Mouse (Mus musculus): ENCODE data around the gene Tmem104. TPM values are rescaled to one million over a fixed set of nuclear protein-coding genes. Genes with fewer than 3 reads are reported as not detected.

Gene Tmem104
- polyA plus RNA-seq, 1 experiment from 2014 or later = 9.7 TPM

- Histone ChIP-seq H3K4me2 (ENCODE audit: low read depth, low read length) (no peak overlapping the region), H3K9ac (ENCODE audit: low read length) (no peak overlapping the region), H3K36me3 (ENCODE audit: control insufficient read depth, insufficient read depth, low read length) (no peaks in the 10 kb centered on the region), H3K9me3 (replicated peaks; ENCODE audit: control insufficient read depth, low read length) (no peaks in the 10 kb centered on the region), H3K27me3 (ENCODE audit: control insufficient read depth, insufficient read depth, low read length) (no peaks in the 10 kb centered on the region), H3K27ac (ENCODE audit: low read length) (no peak overlapping the region), H3K4me1 (ENCODE audit: control insufficient read depth, insufficient read depth, low read length) (peaks cover 27% of the 10 kb centered on the region), H3K4me3 (replicated peaks; ENCODE audit: low read length) (no peak overlapping the region)
- ATAC-seq (ENCODE audit: insufficient read depth, low FRiP score) = no peak
- WGBS = 82% methylated on average over 10 of the region's 10 CpGs
Observed at GRCm38 (mm10) chr11:115219685-115220084, 32.4 kb downstream of the Tmem104 start.

- no peaks in the 10 kb centered on the region for H3K36me3 ChIP-seq (ENCODE audit: control insufficient read depth, insufficient read depth, low read length)
- H3K27ac ChIP-seq (ENCODE audit: low read length) = no peak overlapping the region
- H3K9ac ChIP-seq (ENCODE audit: low read length) = no peak overlapping the region
- H3K27me3 ChIP-seq (ENCODE audit: control insufficient read depth, insufficient read depth, low read length) = 0 out of 2 replicates have a peak, but pooled peaks cover 4% of the 10 kb centered on the region
- H3K4me2 ChIP-seq (ENCODE audit: low read depth, low read length) = no peak overlapping the region
- H3K4me1 ChIP-seq (ENCODE audit: control insufficient read depth, insufficient read depth, low read length) = peaks cover 27% of the 10 kb centered on the region
- 0 out of 2 replicates have a peak, but pooled peaks have one; percentile 31 for ATAC-seq (ENCODE audit: insufficient read depth, low FRiP score)
- no peaks in the 10 kb centered on the region for H3K9me3 ChIP-seq (replicated peaks; ENCODE audit: control insufficient read depth, low read length)
- WGBS = 32% methylated on average over 12 of the region's 12 CpGs
- H3K4me3 ChIP-seq (replicated peaks; ENCODE audit: low read length) = no peak overlapping the region
Observed at GRCm38 (mm10) chr11:115222077-115222476, 34.8 kb downstream of the Tmem104 start.

GRCm38 (mm10) chr11:115222570-115222969, 35.3 kb downstream of the Tmem104 start:
- WGBS = 20% methylated on average over 5 of the region's 5 CpGs
- Histone ChIP-seq H3K36me3 (ENCODE audit: control insufficient read depth, insufficient read depth, low read length) (no peaks in the 10 kb centered on the region), H3K4me3 (replicated peaks; ENCODE audit: low read length) (no peak overlapping the region), H3K9me3 (replicated peaks; ENCODE audit: control insufficient read depth, low read length) (no peaks in the 10 kb centered on the region), H3K4me2 (ENCODE audit: low read depth, low read length) (no peak overlapping the region), H3K27ac (ENCODE audit: low read length) (no peak overlapping the region), H3K4me1 (ENCODE audit: control insufficient read depth, insufficient read depth, low read length) (peaks cover 27% of the 10 kb centered on the region), H3K9ac (ENCODE audit: low read length) (no peak overlapping the region), H3K27me3 (ENCODE audit: control insufficient read depth, insufficient read depth, low read length) (0 out of 2 replicates have a peak, but pooled peaks cover 4% of the 10 kb centered on the region)
- ATAC-seq (ENCODE audit: insufficient read depth, low FRiP score) = no peak

- Histone ChIP-seq H3K4me2 (ENCODE audit: low read depth, low read length) (no peak overlapping the region), H3K9me3 (replicated peaks; ENCODE audit: control insufficient read depth, low read length) (no peaks in the 10 kb centered on the region), H3K4me3 (replicated peaks; ENCODE audit: low read length) (no peak overlapping the region), H3K27ac (ENCODE audit: low read length) (no peak overlapping the region), H3K9ac (ENCODE audit: low read length) (no peak overlapping the region), H3K4me1 (ENCODE audit: control insufficient read depth, insufficient read depth, low read length) (peaks cover 27% of the 10 kb centered on the region), H3K27me3 (ENCODE audit: control insufficient read depth, insufficient read depth, low read length) (0 out of 2 replicates have a peak, but pooled peaks cover 4% of the 10 kb centered on the region), H3K36me3 (ENCODE audit: control insufficient read depth, insufficient read depth, low read length) (no peaks in the 10 kb centered on the region)
- no peak for ATAC-seq (ENCODE audit: insufficient read depth, low FRiP score)
- 72% methylated on average over 11 of the region's 11 CpGs for WGBS
Observed at GRCm38 (mm10) chr11:115223451-115223850, 36.2 kb downstream of the Tmem104 start.

GRCm38 (mm10) chr11:115223877-115224276, 36.6 kb downstream of the Tmem104 start:
- H3K36me3 ChIP-seq (ENCODE audit: control insufficient read depth, insufficient read depth, low read length) = no peaks in the 10 kb centered on the region
- H3K4me1 ChIP-seq (ENCODE audit: control insufficient read depth, insufficient read depth, low read length) = peaks cover 22% of the 10 kb centered on the region
- no peak overlapping the region for H3K4me2 ChIP-seq (ENCODE audit: low read depth, low read length)
- no peak overlapping the region for H3K4me3 ChIP-seq (replicated peaks; ENCODE audit: low read length)
- WGBS = 67% methylated on average over 6 of the region's 6 CpGs
- H3K9ac ChIP-seq (ENCODE audit: low read length) = no peak overlapping the region
- H3K27me3 ChIP-seq (ENCODE audit: control insufficient read depth, insufficient read depth, low read length) = 0 out of 2 replicates have a peak, but pooled peaks cover 4% of the 10 kb centered on the region
- ATAC-seq (ENCODE audit: insufficient read depth, low FRiP score) = no peak
- H3K9me3 ChIP-seq (replicated peaks; ENCODE audit: control insufficient read depth, low read length) = no peaks in the 10 kb centered on the region
- H3K27ac ChIP-seq (ENCODE audit: low read length) = no peak overlapping the region

GRCm38 (mm10) chr11:115224889-115225288, 37.6 kb downstream of the Tmem104 start:
- Histone ChIP-seq H3K4me3 (replicated peaks; ENCODE audit: low read length) (no peak overlapping the region), H3K9ac (ENCODE audit: low read length) (no peak overlapping the region), H3K4me1 (ENCODE audit: control insufficient read depth, insufficient read depth, low read length) (peaks cover 13% of the 10 kb centered on the region), H3K9me3 (replicated peaks; ENCODE audit: control insufficient read depth, low read length) (no peaks in the 10 kb centered on the region), H3K4me2 (ENCODE audit: low read depth, low read length) (no peak overlapping the region), H3K27ac (ENCODE audit: low read length) (no peak overlapping the region), H3K36me3 (ENCODE audit: control insufficient read depth, insufficient read depth, low read length) (no peaks in the 10 kb centered on the region), H3K27me3 (ENCODE audit: control insufficient read depth, insufficient read depth, low read length) (0 out of 2 replicates have a peak, but pooled peaks cover 4% of the 10 kb centered on the region)
- ATAC-seq (ENCODE audit: insufficient read depth, low FRiP score) = no peak
- WGBS = 47% methylated on average over 8 of the region's 8 CpGs

- Histone ChIP-seq H3K27ac (ENCODE audit: low read length) (no peak overlapping the region), H3K4me3 (replicated peaks; ENCODE audit: low read length) (no peak overlapping the region), H3K9me3 (replicated peaks; ENCODE audit: control insufficient read depth, low read length) (no peaks in the 10 kb centered on the region), H3K4me2 (ENCODE audit: low read depth, low read length) (no peak overlapping the region), H3K4me1 (ENCODE audit: control insufficient read depth, insufficient read depth, low read length) (peaks cover 13% of the 10 kb centered on the region), H3K36me3 (ENCODE audit: control insufficient read depth, insufficient read depth, low read length) (no peaks in the 10 kb centered on the region), H3K9ac (ENCODE audit: low read length) (no peak overlapping the region), H3K27me3 (ENCODE audit: control insufficient read depth, insufficient read depth, low read length) (0 out of 2 replicates have a peak, but pooled peaks cover 4% of the 10 kb centered on the region)
- 85% methylated on average over 6 of the region's 6 CpGs for WGBS
- ATAC-seq (ENCODE audit: insufficient read depth, low FRiP score) = no peak
Observed at GRCm38 (mm10) chr11:115225301-115225700, 38.0 kb downstream of the Tmem104 start.

GRCm38 (mm10) chr11:115226811-115227491, 39.7 kb downstream of the Tmem104 start:
- no peak overlapping the region for H3K9ac ChIP-seq (ENCODE audit: low read length)
- no peak for ATAC-seq (ENCODE audit: insufficient read depth, low FRiP score)
- no peak overlapping the region for H3K4me2 ChIP-seq (ENCODE audit: low read depth, low read length)
- no peaks in the 10 kb centered on the region for H3K9me3 ChIP-seq (replicated peaks; ENCODE audit: control insufficient read depth, low read length)
- no peak overlapping the region for H3K27ac ChIP-seq (ENCODE audit: low read length)
- peaks cover 18% of the 10 kb centered on the region for H3K4me1 ChIP-seq (ENCODE audit: control insufficient read depth, insufficient read depth, low read length)
- no peaks in the 10 kb centered on the region for H3K36me3 ChIP-seq (ENCODE audit: control insufficient read depth, insufficient read depth, low read length)
- H3K4me3 ChIP-seq (replicated peaks; ENCODE audit: low read length) = no peak overlapping the region
- WGBS = 69% methylated on average over 14 of the region's 14 CpGs
- 0 out of 2 replicates have a peak, but pooled peaks cover 4% of the 10 kb centered on the region for H3K27me3 ChIP-seq (ENCODE audit: control insufficient read depth, insufficient read depth, low read length)

- Histone ChIP-seq H3K4me3 (replicated peaks; ENCODE audit: low read length) (no peak overlapping the region), H3K36me3 (ENCODE audit: control insufficient read depth, insufficient read depth, low read length) (no peaks in the 10 kb centered on the region), H3K4me1 (ENCODE audit: control insufficient read depth, insufficient read depth, low read length) (peaks cover 16% of the 10 kb centered on the region), H3K27me3 (ENCODE audit: control insufficient read depth, insufficient read depth, low read length) (0 out of 2 replicates have a peak, but pooled peaks cover 4% of the 10 kb centered on the region), H3K9ac (ENCODE audit: low read length) (no peak overlapping the region), H3K9me3 (replicated peaks; ENCODE audit: control insufficient read depth, low read length) (no peaks in the 10 kb centered on the region), H3K4me2 (ENCODE audit: low read depth, low read length) (no peak overlapping the region), H3K27ac (ENCODE audit: low read length) (no peak overlapping the region)
- ATAC-seq (ENCODE audit: insufficient read depth, low FRiP score) = no peak
- 53% methylated on average over 12 of the region's 12 CpGs for WGBS
Observed at GRCm38 (mm10) chr11:115227640-115228039, 40.4 kb downstream of the Tmem104 start.

Measured in stomach, embryonic 16.5 days (tissue).